Mouse (Mus musculus): ENCODE measurements at regions not wholly inside any gene's neighbourhood (a gene's known extent, or its start where the extent isn't known, plus 50 kb on each side); places are given as distances from the start of the nearest gene placed in this dataset.

- DNase-seq: no peak
Observed at GRCm38 (mm10) chr1:183895936-183896335, 117.2 kb upstream of the Dusp10 start.

DNA sequence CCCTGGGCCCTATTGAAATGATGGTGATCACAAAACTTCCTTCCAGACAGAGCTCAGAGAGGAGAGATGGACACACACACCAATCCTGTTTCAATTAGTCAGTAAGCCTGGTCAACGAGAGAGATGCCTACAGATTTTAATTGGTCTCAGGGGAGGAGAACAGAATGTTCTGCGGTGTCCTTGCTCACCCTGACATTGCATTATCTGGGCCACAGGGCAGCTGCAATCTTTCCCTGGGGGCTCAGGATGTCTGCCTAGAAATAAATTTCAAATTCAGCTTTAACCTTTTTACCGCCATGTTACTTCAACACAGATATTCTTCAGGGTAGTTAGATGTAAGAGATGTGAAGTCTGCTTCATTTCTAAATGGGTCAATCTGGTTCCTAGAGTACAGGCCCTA, 115.0 kb upstream of the Dusp10 start:
- DNase-seq: no peak

- no peak for DNase-seq
Observed at GRCm38 (mm10) chr1:183904564-183904963, 108.5 kb upstream of the Dusp10 start.

DNA sequence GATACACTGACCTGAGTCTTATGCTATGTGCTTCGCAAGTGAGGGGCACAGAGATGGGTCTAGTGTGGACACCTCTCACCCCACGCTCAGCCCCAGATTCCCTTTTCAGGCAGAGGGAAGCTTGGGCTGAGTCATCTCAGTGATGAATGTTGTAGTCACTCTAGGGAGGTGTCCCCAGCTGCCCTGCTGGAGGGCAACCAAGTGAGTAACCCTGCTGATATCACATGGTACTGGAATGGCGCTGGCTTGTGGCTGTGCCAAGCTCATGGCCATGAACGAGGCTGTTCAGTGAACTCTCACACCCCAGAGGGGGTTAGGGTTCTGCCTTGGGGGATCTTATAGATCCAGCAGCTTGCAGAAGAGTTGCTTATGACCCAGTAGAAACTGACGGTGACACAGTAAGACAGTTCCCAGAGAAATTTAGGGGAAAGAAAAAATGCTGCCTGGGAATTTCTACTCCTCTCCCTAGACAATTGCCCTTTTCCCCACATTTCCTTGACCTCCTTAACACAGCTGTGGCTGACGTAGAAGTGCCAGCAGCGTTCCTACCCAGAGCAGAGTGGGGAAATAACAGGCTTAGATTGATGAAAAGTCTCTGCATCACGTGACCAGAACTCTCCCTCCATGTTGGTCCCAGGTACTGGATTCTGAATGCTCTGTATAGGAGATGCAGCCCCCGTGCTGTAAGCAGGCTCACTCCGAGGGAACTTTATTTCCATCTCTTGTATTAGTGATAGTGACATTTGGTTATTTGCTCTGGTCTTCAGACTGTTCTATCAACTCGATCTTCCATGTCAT, 107.6 kb upstream of the Dusp10 start:
- peak in 1 of 2 experiments; percentile 5 for DNase-seq

GRCm38 (mm10) chr1:183917656-183918055, 95.4 kb upstream of the Dusp10 start:
- DNase-seq: no peak

DNA sequence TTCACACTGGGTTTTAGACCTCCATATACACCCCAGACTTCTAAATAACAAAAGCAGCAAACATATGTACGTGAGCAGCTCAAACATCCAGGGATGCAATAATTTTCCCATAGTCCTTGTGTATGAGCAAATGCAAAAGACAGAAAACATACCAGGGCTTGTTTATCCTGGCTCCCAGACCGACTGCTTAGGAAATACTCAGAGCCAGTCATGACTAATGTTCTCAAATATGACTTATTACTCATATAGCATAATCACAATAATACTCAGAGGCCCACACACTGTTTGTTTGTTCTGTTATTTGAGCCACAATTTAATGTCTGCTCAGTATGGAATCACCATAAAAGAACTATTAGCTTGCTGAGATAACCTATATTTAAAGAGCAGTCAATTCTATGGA, 91.8 kb upstream of the Dusp10 start:
- no peak for DNase-seq

- DNase-seq: no peak
Observed at GRCm38 (mm10) chr1:183928539-183928938, 84.6 kb upstream of the Dusp10 start.

DNA sequence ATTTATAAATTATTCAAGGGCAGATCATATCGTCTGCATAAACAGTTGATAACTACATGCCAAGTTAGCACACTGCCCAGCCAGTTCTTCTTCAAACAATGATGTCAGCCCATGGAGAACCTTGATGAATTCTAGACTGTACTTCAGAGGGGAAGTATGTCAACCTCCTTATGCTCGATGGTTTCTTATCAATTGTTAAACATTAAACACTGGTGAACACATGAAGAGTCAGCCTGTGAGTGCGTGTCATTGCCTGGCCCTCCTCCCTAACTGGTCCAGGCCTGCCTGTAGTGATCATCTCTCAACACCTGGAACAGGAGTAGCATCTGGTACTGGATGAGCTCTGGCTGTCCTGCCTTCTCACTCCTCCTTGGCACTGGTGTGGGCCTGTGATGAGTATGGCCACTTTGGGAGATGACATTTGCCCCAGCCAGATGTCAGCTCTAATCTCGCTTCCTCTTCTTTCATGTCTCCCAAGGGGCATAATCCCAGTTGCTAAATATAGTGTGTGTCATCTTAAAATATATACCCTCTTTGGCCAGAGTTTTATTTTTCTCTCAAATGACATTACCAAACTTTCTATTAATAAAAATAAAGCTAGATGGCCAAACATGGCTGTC, 82.6 kb upstream of the Dusp10 start:
- DNase-seq: peak; percentile 27 to 30

DNA sequence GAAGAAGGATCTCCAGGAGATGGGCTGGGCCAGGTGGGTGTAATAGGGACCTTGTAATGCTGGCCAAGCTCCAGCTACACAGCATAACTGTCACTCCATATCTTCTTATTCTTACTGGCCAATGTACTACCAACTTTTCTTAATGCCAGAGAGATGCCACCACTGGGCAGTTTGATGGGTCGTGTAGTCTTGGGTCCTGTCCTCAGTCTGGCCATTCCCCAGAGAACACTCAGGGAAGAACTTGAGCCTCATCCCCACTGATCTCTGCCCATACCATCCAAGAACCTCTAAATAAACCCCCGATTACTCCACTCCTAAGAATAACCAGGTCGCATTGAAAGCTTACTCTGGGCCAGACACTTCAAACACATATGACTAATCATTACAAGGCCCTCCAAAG, 82.0 kb upstream of the Dusp10 start:
- DNase-seq: no peak

DNA sequence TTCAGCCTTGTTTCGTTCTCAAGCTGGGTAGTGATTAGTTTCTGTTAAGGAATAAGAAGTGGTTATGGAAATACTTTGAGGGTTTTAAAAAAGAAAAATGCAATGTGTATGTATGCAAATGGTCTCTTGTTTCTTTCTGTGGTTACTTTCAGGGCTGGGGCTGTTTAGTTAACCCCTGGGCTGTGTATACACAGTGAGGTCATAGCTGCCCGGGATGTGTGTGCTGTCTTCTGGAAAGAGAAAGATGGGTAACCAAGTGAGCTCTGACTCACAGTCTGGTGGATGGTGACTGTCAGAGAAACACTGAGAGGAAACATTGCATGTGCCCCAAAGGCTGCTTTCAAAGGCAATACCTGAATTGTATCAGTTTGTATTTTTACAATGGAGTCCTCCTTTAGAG, 79.3 kb upstream of the Dusp10 start:
- peak; percentile 45 to 61 for DNase-seq

DNA sequence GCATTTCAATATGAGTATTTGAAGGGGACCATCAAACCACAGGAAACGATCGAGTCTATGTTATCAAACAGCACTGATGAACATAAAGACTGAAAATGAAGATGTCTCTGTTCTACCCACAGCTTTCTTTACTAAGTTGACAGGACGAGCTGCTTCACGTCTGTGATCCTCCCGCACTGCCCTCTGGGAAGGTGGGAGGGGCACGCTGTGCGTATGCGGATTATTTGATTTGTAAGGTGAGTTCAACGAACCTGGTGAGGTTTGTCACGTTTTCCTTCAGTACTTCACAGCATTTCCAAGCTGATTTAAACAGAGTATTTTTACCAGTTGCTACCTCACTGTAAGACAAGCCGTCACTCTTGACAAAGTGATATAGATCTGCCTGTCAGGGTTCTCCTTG, 75.9 kb upstream of the Dusp10 start:
- DNase-seq: no peak

DNA sequence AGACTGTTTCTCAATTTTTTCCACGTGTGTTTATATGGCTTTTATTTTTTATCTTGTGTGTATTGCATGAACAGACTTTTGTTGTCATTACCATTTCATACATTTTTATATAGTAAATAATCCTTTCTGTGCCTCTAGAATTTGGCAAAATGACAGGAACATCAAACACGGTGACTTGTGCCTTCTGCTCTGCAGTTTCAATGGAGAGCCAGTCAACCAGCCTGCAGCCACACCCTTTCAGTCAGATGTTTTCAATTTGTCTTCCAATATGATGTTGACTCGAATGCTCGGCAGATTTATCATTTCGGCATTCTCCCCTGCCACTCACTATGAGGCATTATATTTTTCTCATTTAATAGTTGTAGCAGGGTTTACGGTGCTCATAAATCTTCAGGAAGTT, 74.7 kb upstream of the Dusp10 start:
- DNase-seq: no peak

DNA sequence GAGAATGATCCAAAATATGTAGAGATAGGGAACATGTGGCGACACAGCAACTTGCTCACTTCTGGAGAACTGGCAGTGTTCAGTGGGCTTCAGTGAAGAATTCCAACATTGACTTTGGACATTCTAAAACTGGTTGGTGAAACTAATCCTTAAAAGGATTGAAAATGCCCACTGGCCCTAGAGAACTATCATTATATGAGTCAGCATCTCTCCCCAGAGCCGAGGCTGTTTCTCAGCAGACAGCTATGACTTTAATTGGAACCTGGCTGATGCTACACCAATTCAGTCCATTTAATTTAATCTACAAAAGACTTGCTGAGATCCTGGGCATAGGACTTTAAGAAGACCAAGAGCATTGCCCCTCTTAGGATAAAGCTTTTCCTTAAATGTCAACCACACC, 72.4 kb upstream of the Dusp10 start:
- no peak for DNase-seq

GRCm38 (mm10) chr1:183946241-183946640, 66.9 kb upstream of the Dusp10 start:
- no peak for DNase-seq

DNA sequence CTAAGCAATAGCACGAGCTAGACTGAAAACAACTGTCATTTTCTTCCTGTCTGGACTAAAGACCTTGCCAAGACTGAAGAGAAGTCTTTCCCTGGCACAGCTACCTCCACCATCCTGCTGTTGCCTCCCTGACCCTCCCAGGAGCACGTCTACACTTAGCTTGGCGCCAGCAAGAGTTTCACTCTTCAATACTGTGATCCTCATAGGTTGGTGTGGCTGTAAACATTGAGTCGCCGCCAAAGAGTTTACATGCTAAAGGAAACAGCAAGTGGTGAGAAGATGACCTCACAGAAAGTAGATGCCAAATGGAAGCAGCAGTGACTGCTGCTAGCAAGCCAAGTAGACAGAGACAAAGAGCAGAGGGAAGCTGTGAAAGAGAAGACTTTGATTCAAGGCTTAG, 66.0 kb upstream of the Dusp10 start:
- DNase-seq: no peak

DNA sequence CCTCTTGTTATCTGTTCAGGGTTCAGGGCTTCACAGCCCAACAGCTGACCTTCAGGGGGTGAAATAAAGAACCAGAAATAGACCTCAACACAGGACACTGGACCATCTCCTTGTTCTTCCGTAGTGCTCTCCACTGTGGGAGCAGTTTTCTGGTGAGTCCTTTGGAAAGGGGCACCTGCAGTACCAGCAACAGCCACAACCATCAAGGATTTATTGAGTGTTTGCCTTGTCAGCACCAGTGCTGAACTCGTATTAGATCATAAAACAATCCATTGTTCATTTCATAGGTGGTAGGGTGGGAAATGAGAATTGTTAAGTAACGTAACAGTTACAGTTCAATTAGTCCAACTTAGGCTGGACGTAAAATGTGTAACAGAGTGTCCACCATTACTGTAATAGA, 63.9 kb upstream of the Dusp10 start:
- no peak for DNase-seq

DNA sequence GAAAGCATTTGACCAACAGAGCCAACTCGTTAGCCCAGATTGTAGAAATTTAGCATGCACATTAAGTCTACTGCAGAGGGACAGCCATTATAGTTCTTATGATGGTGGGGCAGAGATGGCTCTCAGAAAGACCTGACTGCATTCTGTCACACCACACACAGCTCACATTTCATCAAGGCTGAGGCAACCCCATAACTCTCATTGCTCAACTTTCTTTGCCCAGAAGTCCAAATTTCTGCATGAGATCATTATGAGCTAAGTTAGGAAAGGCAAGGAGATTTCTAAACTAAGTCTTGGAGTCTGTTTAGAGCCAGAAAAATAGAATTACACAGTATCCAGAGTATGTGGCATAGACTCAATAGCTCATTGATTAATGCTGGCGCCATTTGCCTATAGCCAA, 59.0 kb upstream of the Dusp10 start:
- no peak for DNase-seq

- no peak for DNase-seq
Observed at GRCm38 (mm10) chr1:183956391-183956790, 56.7 kb upstream of the Dusp10 start.

DNA sequence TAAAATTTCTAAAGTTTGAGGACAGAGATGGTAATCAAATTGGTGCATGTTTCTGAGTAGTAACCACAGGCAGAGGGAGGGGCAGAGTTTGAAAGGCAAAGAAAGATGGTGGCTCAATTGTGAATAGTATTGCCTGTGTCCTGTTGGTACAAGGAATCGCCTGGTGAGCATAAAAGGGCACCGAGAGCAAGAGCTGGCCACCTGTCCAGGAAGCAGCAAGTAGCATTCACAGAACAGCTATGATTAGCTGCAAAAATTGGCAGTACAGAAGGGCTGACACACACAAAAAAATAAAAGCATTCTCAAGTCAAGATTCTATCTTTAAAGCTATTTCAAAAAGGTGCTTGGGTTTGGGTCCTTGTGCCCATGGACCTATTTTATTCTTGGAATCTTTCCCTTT, 51.7 kb upstream of the Dusp10 start:
- DNase-seq: no peak

- no peak for DNase-seq
Observed at GRCm38 (mm10) chr1:183962486-183962885, 50.6 kb upstream of the Dusp10 start.

GRCm38 (mm10) chr1:183963286-183963685, 49.8 kb upstream of the Dusp10 start:
- no peak for DNase-seq
